Mouse (Mus musculus) hindbrain, embryonic 11.5 days (tissue): ENCODE data around the gene Dmpk. TPM values are rescaled to one million over a fixed set of nuclear protein-coding genes. Genes with fewer than 3 reads are reported as not detected.

Experiments used
- ATAC-seq: fragments of 200-750 bp; cut with Nextera tagmentation; 2 replicates; pipeline ENCODE4 v1.8.0; 2017; ENCODE audit warnings: mild to moderate bottlenecking, moderate TSS enrichment, moderate library complexity; ENCODE audit not compliant: low FRiP score
- DNase-seq: peaks from one replicate; pipeline ENCODE4 v3.0.0-alpha.2; 2015; ENCODE audit warnings: low spot score
- H3K27ac ChIP-seq: fragments of 300-500 bp; sonication (generic); 2 replicates; pipeline ENCODE4 v1.5.1; 2014; ENCODE audit warnings: mild to moderate bottlenecking, low read depth, low read length
- H3K27me3 ChIP-seq: fragments of 300-500 bp; sonication (generic); 2 replicates; pipeline ENCODE4 v1.6.1; 2014; ENCODE audit warnings: mild to moderate bottlenecking, low read length, moderate library complexity, mixed read lengths; ENCODE audit not compliant: control insufficient read depth, insufficient read depth
- H3K36me3 ChIP-seq: fragments of 300-500 bp; sonication (generic); 2 replicates; pipeline ENCODE4 v1.6.1; 2014; ENCODE audit warnings: mild to moderate bottlenecking, low read length, moderate library complexity, mixed read lengths; ENCODE audit not compliant: control insufficient read depth, insufficient read depth
- H3K4me1 ChIP-seq: fragments of 300-500 bp; sonication (generic); replicated peaks from 2 replicates; pipeline ENCODE4 v1.6.1; 2014; ENCODE audit warnings: low read length, mixed read lengths; ENCODE audit not compliant: control insufficient read depth, insufficient read depth
- H3K4me2 ChIP-seq: fragments of 300-500 bp; sonication (generic); replicated peaks from 2 replicates; pipeline ENCODE4 v1.6.1; 2014; ENCODE audit warnings: mild to moderate bottlenecking, low read depth, low read length
- H3K4me3 ChIP-seq: fragments of 300-500 bp; sonication (generic); 2 replicates; pipeline ENCODE4 v1.5.1; 2014; ENCODE audit warnings: low read depth, low read length
- H3K9ac ChIP-seq: fragments of 300-500 bp; sonication (generic); 2 replicates; pipeline ENCODE4 v1.6.1; 2014; ENCODE audit warnings: low read depth, low read length
- H3K9me3 ChIP-seq: fragments of 300-500 bp; sonication (generic); 2 replicates; pipeline ENCODE4 v1.6.1; 2016; ENCODE audit warnings: low read length; ENCODE audit not compliant: control insufficient read depth
- WGBS: fragments of 180-500 bp; shearing (Covaris S2); extraction: QIAGEN DNeasy Blood & Tissue Kit; methylation state at CpG from one replicate; pipeline ENCODE4 v1.1.7; 2014; 5-methylcytosine and 5-hydroxymethylcytosine counted together
- polyA plus RNA-seq: library from polyadenylated mRNA; unstranded; fragments of >200 nt; fragmentation: Nextera tagmentation; extraction: Ambion mirVana; gene quantifications from 2 replicates; pipeline ENCODE4 v1.2.1, GENCODE M21; 2014

Dmpk gene
- polyA plus RNA-seq, 1 experiment from 2014 or later = 12.2 TPM

DNA sequence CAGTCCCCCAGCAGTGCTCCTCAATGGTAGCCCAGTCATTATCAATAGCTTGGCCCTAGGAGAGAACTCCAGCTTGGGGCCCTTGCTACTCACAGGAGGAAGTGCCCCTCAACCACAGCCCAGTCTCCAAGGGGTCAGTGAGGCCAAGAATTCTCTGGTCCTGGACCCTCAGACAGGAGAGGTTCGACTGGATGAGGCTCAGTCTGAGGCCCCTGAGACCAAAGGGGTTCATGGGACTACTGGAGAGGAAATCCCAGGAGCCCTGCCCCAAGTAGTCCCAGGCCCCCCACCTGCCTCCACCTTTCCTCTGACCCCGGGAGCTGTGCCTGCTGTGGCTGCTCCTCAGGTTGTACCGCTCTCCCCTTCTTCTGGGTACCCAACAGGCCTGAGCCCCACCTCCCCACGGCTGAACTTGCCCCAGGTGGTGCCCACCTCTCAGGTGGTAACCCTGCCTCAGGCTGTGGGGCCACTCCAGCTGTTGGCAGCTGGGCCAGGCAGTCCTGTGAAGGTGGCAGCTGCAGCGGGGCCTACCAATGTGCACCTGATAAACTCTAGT is 12.8 kb downstream of the Dmpk start:
- Histone ChIP-seq H3K27ac (no peak overlapping the region), H3K9me3 (no peaks in the 10 kb centered on the region), H3K36me3 (0 out of 2 replicates have a peak, but pooled peaks cover 2% of the 10 kb centered on the region), H3K4me1 (peaks cover 14% of the 10 kb centered on the region; the same call in 1 of the 2 replicates), H3K4me2 (peak overlapping the region; percentile 99), H3K4me3 (peak overlapping the region; percentile 72), H3K9ac (peak overlapping the region; percentile 90), H3K27me3 (no peaks in the 10 kb centered on the region; the same call in 1 of the 2 replicates)
- DNase-seq = no peak
- no peak for ATAC-seq
- WGBS = 50% methylated on average over 5 of the region's 5 CpGs

DNA sequence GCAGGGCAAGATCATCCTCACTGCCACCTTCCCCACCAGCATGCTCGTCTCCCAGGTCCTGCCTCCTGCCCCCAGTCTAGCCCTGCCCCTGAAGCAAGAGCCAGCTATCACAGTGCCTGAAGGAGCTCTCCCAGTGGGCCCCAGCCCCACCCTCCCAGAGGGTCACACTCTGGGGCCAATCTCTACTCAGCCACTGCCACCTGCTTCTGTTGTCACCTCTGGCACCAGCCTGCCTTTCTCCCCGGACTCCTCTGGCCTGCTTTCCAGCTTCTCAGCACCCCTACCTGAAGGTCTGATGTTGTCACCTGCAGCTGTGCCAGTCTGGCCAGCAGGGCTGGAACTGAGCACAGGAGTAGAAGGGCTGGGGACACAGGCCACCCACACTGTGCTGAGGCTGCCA is 13.6 kb downstream of the Dmpk start:
- Histone ChIP-seq H3K4me3 (no peak overlapping the region), H3K9me3 (no peaks in the 10 kb centered on the region), H3K4me2 (no peak overlapping the region), H3K36me3 (0 out of 2 replicates have a peak, but pooled peaks cover 2% of the 10 kb centered on the region), H3K27ac (no peak overlapping the region), H3K27me3 (no peaks in the 10 kb centered on the region), H3K4me1 (peaks cover 9% of the 10 kb centered on the region; the same call in 1 of the 2 replicates), H3K9ac (no peak overlapping the region)
- 71% methylated on average over 2 of the region's 2 CpGs for WGBS
- ATAC-seq = no peak
- no peak for DNase-seq

- Histone ChIP-seq H3K27me3 (no peaks in the 10 kb centered on the region), H3K4me2 (no peak overlapping the region), H3K4me1 (peaks cover 5% of the 10 kb centered on the region; the same call in 1 of the 2 replicates), H3K27ac (no peak overlapping the region), H3K4me3 (no peak overlapping the region), H3K9ac (no peak overlapping the region), H3K9me3 (no peaks in the 10 kb centered on the region), H3K36me3 (0 out of 2 replicates have a peak, but pooled peaks cover 2% of the 10 kb centered on the region)
- DNase-seq (no peak), ATAC-seq (no peak)
Observed at GRCm38 (mm10) chr7:19097863-19098262, 14.2 kb downstream of the Dmpk start.

DNA sequence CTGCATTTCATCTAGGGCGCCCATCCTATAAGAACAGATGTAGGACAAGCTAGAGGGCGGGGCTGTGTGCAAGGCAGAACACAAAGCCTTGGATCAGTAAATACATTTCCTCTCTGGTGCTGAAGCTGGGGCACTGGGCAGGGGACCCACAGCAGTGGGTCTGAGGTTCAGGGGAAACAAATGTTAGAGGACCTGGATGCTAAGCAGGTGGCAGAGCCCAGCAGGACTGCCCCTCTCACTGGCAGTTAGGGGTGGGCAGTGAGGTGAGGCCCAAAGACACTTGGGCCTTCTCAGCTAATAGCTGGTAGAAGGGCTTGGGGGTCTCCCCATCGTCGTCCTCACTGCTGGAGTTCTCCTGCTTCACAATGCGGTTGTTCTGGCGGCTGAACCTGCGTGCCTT is 15.2 kb downstream of the Dmpk start:
- Histone ChIP-seq H3K4me2 (no peak overlapping the region), H3K9me3 (no peaks in the 10 kb centered on the region), H3K36me3 (0 out of 2 replicates have a peak, but pooled peaks cover 2% of the 10 kb centered on the region), H3K27me3 (no peaks in the 10 kb centered on the region), H3K4me3 (no peak overlapping the region), H3K9ac (no peak overlapping the region), H3K4me1 (peaks cover 5% of the 10 kb centered on the region; the same call in 1 of the 2 replicates), H3K27ac (no peak overlapping the region)
- DNase-seq (no peak), ATAC-seq (no peak)
- 61% methylated on average over 7 of the region's 7 CpGs for WGBS

GRCm38 (mm10) chr7:19100290-19100689 is 16.6 kb downstream of the Dmpk start:
- no peaks in the 10 kb centered on the region for H3K27me3 ChIP-seq
- 82% methylated on average over 1 of the region's 1 CpGs for WGBS

GRCm38 (mm10) chr7:19103741-19104140 is 20.1 kb downstream of the Dmpk start:
- Histone ChIP-seq H3K9ac (no peak overlapping the region), H3K27me3 (no peaks in the 10 kb centered on the region), H3K4me3 (no peak overlapping the region), H3K36me3 (no peaks in the 10 kb centered on the region), H3K4me2 (no peak overlapping the region), H3K27ac (no peak overlapping the region), H3K9me3 (no peaks in the 10 kb centered on the region), H3K4me1 (no peaks in the 10 kb centered on the region)
- no peak for ATAC-seq
- DNase-seq = no peak

More at GRCm38 (mm10) chr7:19100290-19100689, 16.6 kb downstream of the Dmpk start:
- ATAC-seq (no peak), DNase-seq (no peak)
- Histone ChIP-seq H3K4me3 (no peak overlapping the region; the same call in 1 of the 2 replicates), H3K4me1 (peaks cover 5% of the 10 kb centered on the region; the same call in 1 of the 2 replicates), H3K36me3 (0 out of 2 replicates have a peak, but pooled peaks cover 2% of the 10 kb centered on the region), H3K9me3 (no peaks in the 10 kb centered on the region), H3K27ac (no peak overlapping the region), H3K4me2 (no peak overlapping the region), H3K9ac (no peak overlapping the region)

- H3K4me1 ChIP-seq = no peaks in the 10 kb centered on the region
- H3K9me3 ChIP-seq = no peaks in the 10 kb centered on the region
Observed at GRCm38 (mm10) chr7:19104486-19104885, 20.8 kb downstream of the Dmpk start.

GRCm38 (mm10) chr7:19107436-19107835 is 23.8 kb downstream of the Dmpk start:
- ATAC-seq = no peak
- Histone ChIP-seq H3K4me1 (no peaks in the 10 kb centered on the region), H3K4me3 (no peak overlapping the region), H3K9ac (no peak overlapping the region), H3K36me3 (no peaks in the 10 kb centered on the region), H3K9me3 (no peaks in the 10 kb centered on the region), H3K4me2 (no peak overlapping the region), H3K27me3 (no peaks in the 10 kb centered on the region), H3K27ac (no peak overlapping the region)
- WGBS = 60% methylated on average over 3 of the region's 3 CpGs
- no peak for DNase-seq

More at GRCm38 (mm10) chr7:19104486-19104885, 20.8 kb downstream of the Dmpk start:
- Histone ChIP-seq H3K36me3 (no peaks in the 10 kb centered on the region), H3K27ac (no peak overlapping the region), H3K4me2 (no peak overlapping the region), H3K9ac (no peak overlapping the region), H3K4me3 (no peak overlapping the region), H3K27me3 (no peaks in the 10 kb centered on the region)
- ATAC-seq = no peak
- WGBS = 84% methylated on average over 2 of the region's 2 CpGs
- DNase-seq = no peak

- ATAC-seq = no peak
- WGBS = 79% methylated on average over 1 of the region's 1 CpGs
Observed at GRCm38 (mm10) chr7:19109565-19109964, 25.9 kb downstream of the Dmpk start.

More at GRCm38 (mm10) chr7:19109565-19109964, 25.9 kb downstream of the Dmpk start:
- Histone ChIP-seq H3K9me3 (no peaks in the 10 kb centered on the region), H3K4me3 (no peak overlapping the region), H3K4me2 (no peak overlapping the region), H3K27me3 (no peaks in the 10 kb centered on the region), H3K36me3 (no peaks in the 10 kb centered on the region), H3K9ac (no peak overlapping the region), H3K4me1 (no peaks in the 10 kb centered on the region), H3K27ac (no peak overlapping the region)
- no peak for DNase-seq
